Mouse (Mus musculus): ENCODE results near the gene Bysl. TPM values are rescaled to one million over a fixed set of nuclear protein-coding genes. Genes with fewer than 3 reads are reported as not detected.

Bysl gene
- polyA plus RNA-seq, 1 experiment from 2014 or later = 36.1 TPM

GRCm38 (mm10) chr17:47564612-47565011, 46.7 kb downstream of the Bysl start:
- H3K9ac ChIP-seq (replicated peaks; ENCODE audit: low read depth, low read length) = no peak overlapping the region
- no peak overlapping the region for H3K4me2 ChIP-seq (ENCODE audit: low read length)
- H3K27me3 ChIP-seq (replicated peaks; ENCODE audit: control insufficient read depth, insufficient read depth, low read length) = no peaks in the 10 kb centered on the region
- no peak overlapping the region for H3K4me3 ChIP-seq (replicated peaks; ENCODE audit: low read length)
- H3K27ac ChIP-seq (ENCODE audit: low read length) = no peak overlapping the region
- H3K4me1 ChIP-seq (replicated peaks; ENCODE audit: control insufficient read depth, insufficient read depth, low read length) = peaks cover 2% of the 10 kb centered on the region; the same call in 1 of the 2 replicates
- WGBS = 91% methylated on average over 5 of the region's 5 CpGs
- H3K36me3 ChIP-seq (ENCODE audit: control insufficient read depth, insufficient read depth) = no peaks in the 10 kb centered on the region
- no peak for ATAC-seq
- no peaks in the 10 kb centered on the region for H3K9me3 ChIP-seq (ENCODE audit: control insufficient read depth, low read length)

- Histone ChIP-seq H3K4me3 (replicated peaks; ENCODE audit: low read length) (no peak overlapping the region), H3K4me2 (ENCODE audit: low read length) (no peak overlapping the region), H3K9me3 (ENCODE audit: control insufficient read depth, low read length) (no peaks in the 10 kb centered on the region), H3K27me3 (replicated peaks; ENCODE audit: control insufficient read depth, insufficient read depth, low read length) (no peaks in the 10 kb centered on the region), H3K4me1 (replicated peaks; ENCODE audit: control insufficient read depth, insufficient read depth, low read length) (peaks cover 2% of the 10 kb centered on the region; the same call in 1 of the 2 replicates), H3K27ac (ENCODE audit: low read length) (no peak overlapping the region), H3K9ac (replicated peaks; ENCODE audit: low read depth, low read length) (no peak overlapping the region), H3K36me3 (ENCODE audit: control insufficient read depth, insufficient read depth) (no peaks in the 10 kb centered on the region)
- WGBS = 80% methylated on average over 6 of the region's 6 CpGs
- ATAC-seq = no peak
These were observed 48.4 kb downstream of the Bysl start for GRCm38 (mm10) chr17:47562875-47563274.

- no peak for ATAC-seq
- Histone ChIP-seq H3K9ac (replicated peaks; ENCODE audit: low read depth, low read length) (no peak overlapping the region), H3K9me3 (ENCODE audit: control insufficient read depth, low read length) (no peaks in the 10 kb centered on the region), H3K4me1 (replicated peaks; ENCODE audit: control insufficient read depth, insufficient read depth, low read length) (no peaks in the 10 kb centered on the region), H3K36me3 (ENCODE audit: control insufficient read depth, insufficient read depth) (no peaks in the 10 kb centered on the region), H3K27ac (ENCODE audit: low read length) (no peak overlapping the region), H3K27me3 (replicated peaks; ENCODE audit: control insufficient read depth, insufficient read depth, low read length) (no peaks in the 10 kb centered on the region), H3K4me3 (replicated peaks; ENCODE audit: low read length) (no peak overlapping the region), H3K4me2 (ENCODE audit: low read length) (no peak overlapping the region)
- WGBS = 83% methylated on average over 6 of the region's 6 CpGs
These were observed 51.6 kb downstream of the Bysl start for GRCm38 (mm10) chr17:47559726-47560125.

- H3K9ac ChIP-seq (replicated peaks; ENCODE audit: low read depth, low read length) = no peak overlapping the region
- H3K4me3 ChIP-seq (replicated peaks; ENCODE audit: low read length) = no peak overlapping the region
- no peak overlapping the region for H3K27ac ChIP-seq (ENCODE audit: low read length)
- H3K27me3 ChIP-seq (replicated peaks; ENCODE audit: control insufficient read depth, insufficient read depth, low read length) = no peaks in the 10 kb centered on the region
- no peak overlapping the region for H3K4me2 ChIP-seq (ENCODE audit: low read length)
- WGBS = 79% methylated on average over 2 of the region's 3 CpGs
- H3K9me3 ChIP-seq (ENCODE audit: control insufficient read depth, low read length) = no peaks in the 10 kb centered on the region
- no peaks in the 10 kb centered on the region for H3K36me3 ChIP-seq (ENCODE audit: control insufficient read depth, insufficient read depth)
- H3K4me1 ChIP-seq (replicated peaks; ENCODE audit: control insufficient read depth, insufficient read depth, low read length) = no peaks in the 10 kb centered on the region
- ATAC-seq = no peak
These were observed 54.1 kb downstream of the Bysl start for GRCm38 (mm10) chr17:47557179-47557578.

GRCm38 (mm10) chr17:47554621-47555020, 56.7 kb downstream of the Bysl start:
- 60% methylated on average over 9 of the region's 10 CpGs for WGBS
- no peak overlapping the region for H3K4me2 ChIP-seq (ENCODE audit: low read length)
- H3K9me3 ChIP-seq (ENCODE audit: control insufficient read depth, low read length) = no peaks in the 10 kb centered on the region
- H3K27ac ChIP-seq (ENCODE audit: low read length) = no peak overlapping the region
- no peak for ATAC-seq
- no peaks in the 10 kb centered on the region for H3K4me1 ChIP-seq (replicated peaks; ENCODE audit: control insufficient read depth, insufficient read depth, low read length)
- H3K36me3 ChIP-seq (ENCODE audit: control insufficient read depth, insufficient read depth) = no peaks in the 10 kb centered on the region
- H3K9ac ChIP-seq (replicated peaks; ENCODE audit: low read depth, low read length) = no peak overlapping the region
- H3K27me3 ChIP-seq (replicated peaks; ENCODE audit: control insufficient read depth, insufficient read depth, low read length) = no peaks in the 10 kb centered on the region
- no peak overlapping the region for H3K4me3 ChIP-seq (replicated peaks; ENCODE audit: low read length)

GRCm38 (mm10) chr17:47552994-47553393, 58.3 kb downstream of the Bysl start:
- H3K4me3 ChIP-seq (replicated peaks; ENCODE audit: low read length) = no peak overlapping the region
- H3K36me3 ChIP-seq (ENCODE audit: control insufficient read depth, insufficient read depth) = no peaks in the 10 kb centered on the region
- H3K27me3 ChIP-seq (replicated peaks; ENCODE audit: control insufficient read depth, insufficient read depth, low read length) = no peaks in the 10 kb centered on the region
- no peak for ATAC-seq
- no peak overlapping the region for H3K9ac ChIP-seq (replicated peaks; ENCODE audit: low read depth, low read length)
- no peaks in the 10 kb centered on the region for H3K9me3 ChIP-seq (ENCODE audit: control insufficient read depth, low read length)
- no peak overlapping the region for H3K27ac ChIP-seq (ENCODE audit: low read length)
- H3K4me2 ChIP-seq (ENCODE audit: low read length) = no peak overlapping the region
- H3K4me1 ChIP-seq (replicated peaks; ENCODE audit: control insufficient read depth, insufficient read depth, low read length) = no peaks in the 10 kb centered on the region

GRCm38 (mm10) chr17:47551049-47551448, 60.2 kb downstream of the Bysl start:
- Histone ChIP-seq H3K27ac (ENCODE audit: low read length) (no peak overlapping the region), H3K36me3 (ENCODE audit: control insufficient read depth, insufficient read depth) (no peaks in the 10 kb centered on the region), H3K9me3 (ENCODE audit: control insufficient read depth, low read length) (no peaks in the 10 kb centered on the region), H3K4me2 (ENCODE audit: low read length) (no peak overlapping the region), H3K9ac (replicated peaks; ENCODE audit: low read depth, low read length) (no peak overlapping the region), H3K4me3 (replicated peaks; ENCODE audit: low read length) (no peak overlapping the region), H3K27me3 (replicated peaks; ENCODE audit: control insufficient read depth, insufficient read depth, low read length) (no peaks in the 10 kb centered on the region), H3K4me1 (replicated peaks; ENCODE audit: control insufficient read depth, insufficient read depth, low read length) (no peaks in the 10 kb centered on the region)
- 64% methylated on average over 7 of the region's 7 CpGs for WGBS
- ATAC-seq = no peak

Other genes with a start within 250 kb of the Bysl start
- gene Mrps10, start 242.6 kb downstream of the Bysl start, polyA plus RNA-seq (2015; fragmentation: Nextera tagmentation; extraction: Ambion mirVana) = 72.2 and 74.1 TPM in 2 replicates
- gene Guca1b, start 226.1 kb downstream of the Bysl start, polyA plus RNA-seq (2015; fragmentation: Nextera tagmentation; extraction: Ambion mirVana) = 0.29 and 0.37 TPM in 2 replicates
- 0.67 TPM in 1 of 2 replicates, not detected in the other for gene Guca1a, start 210.9 kb downstream of the Bysl start, polyA plus RNA-seq (2015; fragmentation: Nextera tagmentation; extraction: Ambion mirVana)
- gene AI661453, start 174.9 kb downstream of the Bysl start, polyA plus RNA-seq (2015; fragmentation: Nextera tagmentation; extraction: Ambion mirVana) = 0.19 and 0.22 TPM in 2 replicates
- gene 1700001C19Rik, start 174.1 kb downstream of the Bysl start, polyA plus RNA-seq (2015; fragmentation: Nextera tagmentation; extraction: Ambion mirVana) = 0.55 and 0.86 TPM in 2 replicates
- gene Taf8, start 109.2 kb downstream of the Bysl start, polyA plus RNA-seq (2015; fragmentation: Nextera tagmentation; extraction: Ambion mirVana) = 24.9 and 25.7 TPM in 2 replicates
- 58.5 and 66.0 TPM in 2 replicates for gene Ccnd3, start 106.4 kb downstream of the Bysl start, polyA plus RNA-seq (2015; fragmentation: Nextera tagmentation; extraction: Ambion mirVana)
- gene Med20, start 90 bp upstream of the Bysl start, polyA plus RNA-seq (2015; fragmentation: Nextera tagmentation; extraction: Ambion mirVana) = 51.6 and 51.8 TPM in 2 replicates
- gene Gm20517, start 97 bp upstream of the Bysl start, polyA plus RNA-seq (2015; fragmentation: Nextera tagmentation; extraction: Ambion mirVana) = 2.3 and 2.9 TPM in 2 replicates
- gene Usp49, start 19.2 kb upstream of the Bysl start, polyA plus RNA-seq (2015; fragmentation: Nextera tagmentation; extraction: Ambion mirVana) = 8.6 and 9.1 TPM in 2 replicates
- 228 and 241 TPM in 2 replicates for gene Tomm6, start 76.9 kb upstream of the Bysl start, polyA plus RNA-seq (2015; fragmentation: Nextera tagmentation; extraction: Ambion mirVana)
- 21.3 and 27.1 TPM in 2 replicates for gene Frs3, start 77.5 kb upstream of the Bysl start, polyA plus RNA-seq (2015; fragmentation: Nextera tagmentation; extraction: Ambion mirVana)
- 0.48 and 0.60 TPM in 2 replicates for gene Gm21981, start 83.0 kb upstream of the Bysl start, polyA plus RNA-seq (2015; fragmentation: Nextera tagmentation; extraction: Ambion mirVana)
- 0.54 and 1.0 TPM in 2 replicates for gene Prickle4, start 83.2 kb upstream of the Bysl start, polyA plus RNA-seq (2015; fragmentation: Nextera tagmentation; extraction: Ambion mirVana)
- gene Pgc, start 115.3 kb upstream of the Bysl start, polyA plus RNA-seq (2015; fragmentation: Nextera tagmentation; extraction: Ambion mirVana) = not detected in 2 replicates
- gene Tfeb, start 125.5 kb upstream of the Bysl start, polyA plus RNA-seq (2015; fragmentation: Nextera tagmentation; extraction: Ambion mirVana) = 2.2 TPM in 2 replicates
- 2.0 and 2.5 TPM in 2 replicates for gene Mdfi, start 223.2 kb upstream of the Bysl start, polyA plus RNA-seq (2015; fragmentation: Nextera tagmentation; extraction: Ambion mirVana)